9 mouse cellular contexts compared by ENCODE assay signal in the genomic region with DNA sequence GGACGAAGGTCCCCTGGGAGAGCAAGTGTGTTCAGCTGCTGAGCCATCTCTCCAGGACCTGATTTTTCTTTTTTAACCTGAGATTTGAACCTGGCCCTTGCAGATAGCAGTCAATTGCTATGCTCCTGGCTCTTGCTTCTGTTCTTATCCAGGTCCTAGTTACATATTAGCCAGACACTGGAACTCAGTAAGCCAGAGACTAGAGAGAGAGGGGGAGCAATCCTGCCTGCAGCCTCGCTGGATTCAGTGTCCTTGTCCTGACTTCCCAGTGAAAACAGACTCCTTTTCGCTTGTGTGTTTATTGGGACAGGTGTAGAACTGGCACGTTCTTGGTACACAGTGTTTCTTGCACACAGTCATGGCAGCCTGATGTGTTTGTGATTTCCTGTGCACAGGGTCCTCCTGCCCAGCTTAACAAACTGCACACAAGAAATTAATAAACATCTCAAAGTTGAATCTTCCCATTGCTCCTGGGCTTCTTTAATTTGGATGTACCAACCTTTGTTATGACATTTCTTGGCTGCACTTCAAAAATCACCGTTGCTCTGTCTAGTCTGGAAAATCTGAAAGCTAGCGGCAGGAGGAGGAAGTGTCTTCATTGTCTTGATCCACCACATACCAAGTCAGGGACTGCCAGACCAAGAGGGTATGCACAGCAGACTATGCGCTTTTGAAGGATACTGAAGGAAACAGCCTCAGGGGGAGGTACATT.
A peak's percentile ranks its signal among the peaks of the same experiment; 100 is the strongest.
DNase-seq lines count a peak whose midpoint lies in the region; ATAC-seq lines count a peak whose summit lies in the region.
"Had no signal": no experiment of that assay in that cellular context is flagged by ENCODE, and none has a peak within 500 bp of the region (broad histone marks: within the 10 kb centered on the region; RNA-seq: fewer than 3 reads in every experiment).

No protein-coding gene starts in this region.

- H3K4me3 ChIP-seq in heart, embryonic 15.5 days, result no peak overlapping the region
- H3K4me3 ChIP-seq in kidney, embryonic 16.5 days (ENCODE audit: low read length), result no peak overlapping the region

- no peak for DNase-seq in heart, postnatal 10 days
- DNase-seq in lung, postnatal 10 days, result peak; percentile 35
- no peak for DNase-seq in urinary bladder, postnatal 36 days (ENCODE audit: low spot score in 2 of 2)
- DNase-seq in spleen, adult 18-20 months, result no peak
- no peak for DNase-seq in left cerebral cortex, postnatal 25 days (ENCODE audit: low spot score in 2 of 2)
- DNase-seq: thymus, postnatal 25 days had no signal

- H3K27me3 ChIP-seq in heart, embryonic 15.5 days, result no peaks in the 10 kb centered on the region
- H3K27me3 ChIP-seq in kidney, embryonic 16.5 days (ENCODE audit: insufficient read depth, low read length), result no peaks in the 10 kb centered on the region

- peaks cover 39% of the 10 kb centered on the region for H3K4me1 ChIP-seq in heart, embryonic 15.5 days (replicated peaks)
- peaks cover 28% of the 10 kb centered on the region for H3K4me1 ChIP-seq in kidney, embryonic 16.5 days (ENCODE audit: insufficient read depth, low read length)

- no peaks in the 10 kb centered on the region for H3K36me3 ChIP-seq in heart, embryonic 15.5 days
- no peaks in the 10 kb centered on the region for H3K36me3 ChIP-seq in kidney, embryonic 16.5 days (ENCODE audit: insufficient read depth, low read length)

- no peak for ATAC-seq in heart, embryonic 15.5 days (replicated peaks; ENCODE audit: insufficient number of reproducible peaks, insufficient read depth, low FRiP score, low read depth)
- peak; percentile 41 for ATAC-seq in granulocyte monocyte progenitor cell, adult 5-6 weeks (replicated peaks; ENCODE audit: poor library complexity, severe bottlenecking)
- ATAC-seq in kidney, embryonic 16.5 days (ENCODE audit: low FRiP score, low TSS enrichment), result peak; percentile 57; the same call in 1 of the 2 replicates

- no peak overlapping the region for H3K9ac ChIP-seq in heart, embryonic 15.5 days
- H3K9ac ChIP-seq in kidney, embryonic 16.5 days (replicated peaks; ENCODE audit: low read length), result no peak overlapping the region

- H3K9me3 ChIP-seq in heart, embryonic 15.5 days (replicated peaks), result no peaks in the 10 kb centered on the region
- H3K9me3 ChIP-seq in kidney, embryonic 16.5 days (ENCODE audit: low read length), result no peaks in the 10 kb centered on the region

- H3K4me2 ChIP-seq in heart, embryonic 15.5 days, result no peak overlapping the region
- H3K4me2 ChIP-seq in kidney, embryonic 16.5 days (replicated peaks; ENCODE audit: low read depth, low read length), result no peak overlapping the region

- H3K27ac ChIP-seq in heart, embryonic 15.5 days, result peak overlapping the region; percentile 90
- peak overlapping the region; percentile 11 for H3K27ac ChIP-seq in kidney, embryonic 16.5 days (ENCODE audit: low read length)

- intact Hi-C loops in heart, postnatal 10 days (cut with DNase I), result loop anchor here (2.0 kb wide), 1 partner anchor 22 kb away; no protein-coding TSS in a partner anchor
- intact Hi-C loops in left cerebral cortex, postnatal 25 days (cut with DNase I), result no loop called here

- WGBS in heart, embryonic 15.5 days, result 45% methylated on average over 7 of the region's 7 CpGs
- WGBS in kidney, embryonic 16.5 days, result 59% methylated on average over 7 of the region's 7 CpGs
